Mouse (Mus musculus) B cell, adult (primary cell): ENCODE measurements around the gene Gm17078. TPM values are rescaled to one million over a fixed set of nuclear protein-coding genes. Genes with fewer than 3 reads are reported as not detected.

Source experiments
- total RNA-seq: library from RNA; stranded (reverse); gene quantifications from 4 replicates; pipeline ENCODE4 v1.2.4, GENCODE M21; 2023; ENCODE audit not compliant: inconsistent age

Gene Gm17078
- not detected in 4 replicates for total RNA-seq

DNA sequence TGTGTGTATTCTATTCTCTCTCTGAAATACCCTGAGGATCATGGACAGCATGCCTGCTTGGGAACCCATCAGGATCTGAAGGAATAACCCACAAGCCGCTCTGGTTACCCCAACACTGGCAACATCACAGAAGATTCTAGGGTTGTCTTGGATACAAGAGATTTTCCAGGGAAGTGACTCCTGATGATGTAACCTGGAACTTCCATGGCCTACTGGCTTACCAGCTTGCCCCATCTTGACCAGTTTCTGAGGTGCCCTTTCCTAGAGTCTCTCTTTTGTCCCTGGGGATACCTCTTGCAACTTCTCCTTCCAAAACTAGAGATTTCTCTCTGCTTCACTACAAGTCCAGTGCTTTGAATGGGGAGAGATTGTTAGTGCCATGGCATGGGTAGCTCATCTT lies at the start of gene Gm17078:
Gene Gm17078, minus strand, starts transcription at position 101 of the 400 bp plus-strand sequence.

GRCm38 (mm10) chr14:51635566-51635965 lies 24.5 kb upstream of the Gm17078 start, which contains the start of gene Gm4181:
TSS of gene Gm4181 (minus strand) at chr14:51635666.

GRCm38 (mm10) chr14:51592039-51592438 lies 19.1 kb downstream of the Gm17078 start, which contains the start of gene Gm17174:
TSS of gene Gm17174 (minus strand) at chr14:51592139.

GRCm38 (mm10) chr14:51573963-51574362 lies 37.1 kb downstream of the Gm17078 start, which contains the start of gene Gm17175:
TSS of gene Gm17175 (minus strand) at chr14:51574063.

Other genes starting within 250 kb of the Gm17078 start
- not detected in 4 replicates for gene Gm7247, start 249.6 kb downstream of the Gm17078 start, total RNA-seq
- not detected in 4 replicates for gene Vmn2r88, start 200.5 kb downstream of the Gm17078 start, total RNA-seq
- not detected in 4 replicates for gene Vmn2r89, start 159.5 kb downstream of the Gm17078 start, total RNA-seq
- not detected in 4 replicates for gene Gm5622, start 58.5 kb downstream of the Gm17078 start, total RNA-seq
- not detected in 4 replicates for gene Gm17175, start 37.2 kb downstream of the Gm17078 start, total RNA-seq
- not detected in 4 replicates for gene Gm17174, start 19.2 kb downstream of the Gm17078 start, total RNA-seq
- not detected in 4 replicates for gene Gm4181, start 24.4 kb upstream of the Gm17078 start, total RNA-seq
- gene Gm17079, start 84.2 kb upstream of the Gm17078 start, total RNA-seq = not detected in 4 replicates
- not detected in 4 replicates for gene Gm5800, start 105.9 kb upstream of the Gm17078 start, total RNA-seq
- gene Ang4, start 162.3 kb upstream of the Gm17078 start, total RNA-seq = not detected in 4 replicates
- gene AY358078, start 188.7 kb upstream of the Gm17078 start, total RNA-seq = not detected in 4 replicates
- not detected in 4 replicates for gene Ear6, start 242.4 kb upstream of the Gm17078 start, total RNA-seq